Mouse (Mus musculus): ENCODE measurements at regions not wholly inside any gene's neighbourhood (a gene's known extent, or its start where the extent isn't known, plus 50 kb on each side); places are given as distances from the start of the nearest gene placed in this dataset.

- no peak overlapping the region for H3K4me2 ChIP-seq (ENCODE audit: low read depth, low read length)
- H3K4me3 ChIP-seq (ENCODE audit: low read length): no peak overlapping the region
- ATAC-seq: no peak
- no peaks in the 10 kb centered on the region for H3K9me3 ChIP-seq (ENCODE audit: control insufficient read depth, low read length)
- H3K4me1 ChIP-seq (ENCODE audit: control insufficient read depth, insufficient read depth, low read length): no peaks in the 10 kb centered on the region
- H3K27ac ChIP-seq (ENCODE audit: low read length): no peak overlapping the region
- no peaks in the 10 kb centered on the region for H3K27me3 ChIP-seq (replicated peaks; ENCODE audit: control insufficient read depth, insufficient read depth, low read length)
- no peaks in the 10 kb centered on the region for H3K36me3 ChIP-seq (ENCODE audit: control insufficient read depth, insufficient read depth, low read length)
- H3K9ac ChIP-seq (ENCODE audit: low read depth, low read length): no peak overlapping the region
- WGBS: 66% methylated on average over 6 of the region's 6 CpGs
Measured at GRCm38 (mm10) chr6:139108263-139108662, 393.5 kb downstream of the Rergl start.

GRCm38 (mm10) chr6:139103397-139103796 lies 398.4 kb downstream of the Rergl start:
- no peak for ATAC-seq
- WGBS: 63% methylated on average over 3 of the region's 3 CpGs

GRCm38 (mm10) chr6:139099273-139099672 lies 402.5 kb downstream of the Rergl start:
- H3K27ac ChIP-seq (ENCODE audit: low read length): no peak overlapping the region
- no peaks in the 10 kb centered on the region for H3K27me3 ChIP-seq (replicated peaks; ENCODE audit: control insufficient read depth, insufficient read depth, low read length)
- no peak overlapping the region for H3K4me3 ChIP-seq (ENCODE audit: low read length)
- no peaks in the 10 kb centered on the region for H3K4me1 ChIP-seq (ENCODE audit: control insufficient read depth, insufficient read depth, low read length)
- H3K4me2 ChIP-seq (ENCODE audit: low read depth, low read length): no peak overlapping the region
- H3K9ac ChIP-seq (ENCODE audit: low read depth, low read length): no peak overlapping the region
- H3K9me3 ChIP-seq (ENCODE audit: control insufficient read depth, low read length): no peaks in the 10 kb centered on the region
- no peaks in the 10 kb centered on the region for H3K36me3 ChIP-seq (ENCODE audit: control insufficient read depth, insufficient read depth, low read length)
- ATAC-seq: no peak
- 89% methylated on average over 11 of the region's 11 CpGs for WGBS

More at GRCm38 (mm10) chr6:139103397-139103796, 398.4 kb downstream of the Rergl start:
- no peaks in the 10 kb centered on the region for H3K27me3 ChIP-seq (replicated peaks; ENCODE audit: control insufficient read depth, insufficient read depth, low read length)
- no peak overlapping the region for H3K9ac ChIP-seq (ENCODE audit: low read depth, low read length)
- no peaks in the 10 kb centered on the region for H3K4me1 ChIP-seq (ENCODE audit: control insufficient read depth, insufficient read depth, low read length)
- no peaks in the 10 kb centered on the region for H3K36me3 ChIP-seq (ENCODE audit: control insufficient read depth, insufficient read depth, low read length)
- H3K4me3 ChIP-seq (ENCODE audit: low read length): no peak overlapping the region
- no peaks in the 10 kb centered on the region for H3K9me3 ChIP-seq (ENCODE audit: control insufficient read depth, low read length)
- no peak overlapping the region for H3K4me2 ChIP-seq (ENCODE audit: low read depth, low read length)
- no peak overlapping the region for H3K27ac ChIP-seq (ENCODE audit: low read length)

GRCm38 (mm10) chr6:139075433-139075832 lies 417.1 kb upstream of the Igbp1b start:
- Histone ChIP-seq H3K27me3 (replicated peaks; ENCODE audit: control insufficient read depth, insufficient read depth, low read length) (no peaks in the 10 kb centered on the region), H3K9ac (ENCODE audit: low read depth, low read length) (no peak overlapping the region), H3K4me2 (ENCODE audit: low read depth, low read length) (no peak overlapping the region), H3K9me3 (ENCODE audit: control insufficient read depth, low read length) (no peaks in the 10 kb centered on the region), H3K27ac (ENCODE audit: low read length) (no peak overlapping the region), H3K36me3 (ENCODE audit: control insufficient read depth, insufficient read depth, low read length) (no peaks in the 10 kb centered on the region), H3K4me3 (ENCODE audit: low read length) (no peak overlapping the region), H3K4me1 (ENCODE audit: control insufficient read depth, insufficient read depth, low read length) (no peaks in the 10 kb centered on the region)
- 68% methylated on average over 4 of the region's 4 CpGs for WGBS
- no peak for ATAC-seq

GRCm38 (mm10) chr6:139027696-139028095 lies 369.4 kb upstream of the Igbp1b start:
- no peak overlapping the region for H3K4me2 ChIP-seq (ENCODE audit: low read depth, low read length)
- H3K27ac ChIP-seq (ENCODE audit: low read length): no peak overlapping the region
- no peaks in the 10 kb centered on the region for H3K4me1 ChIP-seq (ENCODE audit: control insufficient read depth, insufficient read depth, low read length)
- 73% methylated on average over 3 of the region's 3 CpGs for WGBS
- H3K9ac ChIP-seq (ENCODE audit: low read depth, low read length): no peak overlapping the region
- no peaks in the 10 kb centered on the region for H3K36me3 ChIP-seq (ENCODE audit: control insufficient read depth, insufficient read depth, low read length)
- no peak for ATAC-seq
- no peak overlapping the region for H3K4me3 ChIP-seq (ENCODE audit: low read length)
- no peaks in the 10 kb centered on the region for H3K9me3 ChIP-seq (ENCODE audit: control insufficient read depth, low read length)
- no peaks in the 10 kb centered on the region for H3K27me3 ChIP-seq (replicated peaks; ENCODE audit: control insufficient read depth, insufficient read depth, low read length)

- 82% methylated on average over 4 of the region's 4 CpGs for WGBS
- Histone ChIP-seq H3K9ac (ENCODE audit: low read depth, low read length) (no peak overlapping the region), H3K9me3 (ENCODE audit: control insufficient read depth, low read length) (no peaks in the 10 kb centered on the region), H3K4me2 (ENCODE audit: low read depth, low read length) (no peak overlapping the region), H3K36me3 (ENCODE audit: control insufficient read depth, insufficient read depth, low read length) (no peaks in the 10 kb centered on the region), H3K4me1 (ENCODE audit: control insufficient read depth, insufficient read depth, low read length) (no peaks in the 10 kb centered on the region), H3K27me3 (replicated peaks; ENCODE audit: control insufficient read depth, insufficient read depth, low read length) (no peaks in the 10 kb centered on the region), H3K4me3 (ENCODE audit: low read length) (no peak overlapping the region), H3K27ac (ENCODE audit: low read length) (no peak overlapping the region)
- ATAC-seq: no peak
Measured at GRCm38 (mm10) chr6:139014526-139014925, 356.2 kb upstream of the Igbp1b start.

GRCm38 (mm10) chr6:139010501-139010900 lies 352.2 kb upstream of the Igbp1b start:
- Histone ChIP-seq H3K9me3 (ENCODE audit: control insufficient read depth, low read length) (no peaks in the 10 kb centered on the region), H3K27ac (ENCODE audit: low read length) (no peak overlapping the region), H3K4me3 (ENCODE audit: low read length) (no peak overlapping the region), H3K27me3 (replicated peaks; ENCODE audit: control insufficient read depth, insufficient read depth, low read length) (no peaks in the 10 kb centered on the region), H3K4me1 (ENCODE audit: control insufficient read depth, insufficient read depth, low read length) (no peaks in the 10 kb centered on the region), H3K36me3 (ENCODE audit: control insufficient read depth, insufficient read depth, low read length) (no peaks in the 10 kb centered on the region), H3K9ac (ENCODE audit: low read depth, low read length) (no peak overlapping the region), H3K4me2 (ENCODE audit: low read depth, low read length) (no peak overlapping the region)
- no peak for ATAC-seq
- 84% methylated on average over 4 of the region's 4 CpGs for WGBS

Measured in intestine, embryonic 16.5 days (tissue).